Mouse (Mus musculus) gastrocnemius, adult 8-10 months (tissue): ENCODE measurements around the gene Mthfd1l. TPM values are rescaled to one million over a fixed set of nuclear protein-coding genes. Genes with fewer than 3 reads are reported as not detected.
"Not testable (repeated sequence)": the region's sequence is repeated elsewhere in the genome, so short reads cannot be mapped to it uniquely, and the experiment has no call there.

Experiments used
- DNase-seq, 2 experiments: peaks; one replicate each; pipeline ENCODE4 v3.0.0; 2022; ENCODE audit warnings: low spot score in 2 of 2
- total RNA-seq, 4 experiments: library from RNA; stranded (reverse); gene quantifications; 2 replicates each; pipeline ENCODE4 v1.2.4; 2022

The Mthfd1l gene
- total RNA-seq, 4 experiments from 2014 or later = 0.56 to 1.1 (median 0.65) TPM

DNA sequence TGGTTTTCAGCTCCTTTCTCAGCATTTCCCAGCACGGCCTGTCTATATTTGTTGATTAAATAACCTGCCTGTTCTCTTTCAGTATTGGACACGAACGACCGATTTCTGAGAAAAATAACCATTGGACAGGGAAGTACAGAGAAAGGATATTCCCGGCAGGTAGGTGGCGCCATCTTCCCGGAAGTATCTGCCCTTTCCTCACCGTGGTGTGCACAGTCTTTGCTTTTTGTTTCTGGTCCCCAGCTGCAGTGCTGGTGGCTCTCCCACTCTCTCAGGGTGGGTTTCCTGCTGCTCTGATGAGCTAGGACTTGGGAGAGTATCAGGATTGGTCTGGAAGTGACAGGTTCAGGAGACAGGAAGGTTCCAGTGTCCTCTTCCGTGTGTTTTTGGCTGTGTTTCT, 68.8 kb downstream of the Mthfd1l start:
- no peak for DNase-seq

DNA sequence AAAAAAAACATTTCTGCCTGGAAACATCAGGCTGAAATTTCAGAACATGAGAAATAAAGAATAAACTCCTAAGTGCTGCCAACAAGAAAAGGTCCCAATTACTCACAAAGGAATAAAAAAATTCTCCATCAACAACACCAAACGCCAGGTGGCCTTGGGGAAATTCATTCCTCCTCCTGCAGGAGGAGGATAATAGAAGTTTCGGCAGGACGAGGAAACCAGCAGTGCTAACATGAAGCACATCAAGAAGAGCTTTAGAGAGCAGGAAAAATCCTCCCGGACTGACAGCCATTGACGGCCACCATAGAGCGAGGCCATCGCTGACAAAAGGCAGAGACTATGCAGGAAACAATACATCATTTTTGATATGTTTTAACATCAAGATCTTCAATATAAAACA, 71.5 kb downstream of the Mthfd1l start:
- no peak for DNase-seq

DNA sequence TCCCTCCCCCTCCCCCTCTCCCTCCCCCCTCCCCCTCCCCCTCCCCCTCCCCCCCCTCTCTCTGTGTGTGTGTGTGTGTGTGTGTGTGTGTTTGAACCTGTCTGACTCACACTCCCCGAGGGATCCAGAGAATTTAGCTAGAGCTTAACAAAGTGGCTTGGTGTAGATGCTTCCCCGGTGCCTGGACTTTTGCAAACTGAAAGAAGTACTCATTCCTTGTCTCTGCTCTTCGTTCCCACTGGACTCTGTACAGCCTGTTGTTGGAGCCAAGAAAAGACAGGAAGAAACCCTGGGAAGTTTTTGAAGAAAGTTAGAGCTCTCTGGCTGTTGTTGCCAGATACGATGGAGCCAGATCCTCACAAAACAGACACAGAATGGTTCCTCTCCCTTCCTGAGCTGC, 73.6 kb downstream of the Mthfd1l start:
- DNase-seq = peak in 1 of 2 experiments; percentile 27

DNA sequence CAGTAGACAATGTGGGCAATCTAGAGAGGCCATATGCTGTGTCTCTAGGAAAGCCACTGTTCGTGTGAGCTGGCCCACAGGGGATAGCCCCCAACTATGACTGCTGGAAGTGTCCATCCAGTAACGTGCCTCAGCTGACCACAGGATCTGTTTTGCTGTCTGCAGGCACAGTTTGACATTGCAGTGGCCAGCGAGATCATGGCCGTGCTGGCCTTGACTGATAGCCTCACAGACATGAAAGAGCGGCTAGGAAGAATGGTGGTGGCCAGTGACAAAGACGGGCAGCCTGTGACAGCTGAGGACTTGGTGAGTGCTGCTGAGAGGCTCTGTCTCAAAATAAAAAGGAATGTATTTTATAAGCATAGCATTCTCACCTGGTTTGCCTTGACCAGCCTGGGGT, 74.7 kb downstream of the Mthfd1l start:
- DNase-seq = no peak

DNA sequence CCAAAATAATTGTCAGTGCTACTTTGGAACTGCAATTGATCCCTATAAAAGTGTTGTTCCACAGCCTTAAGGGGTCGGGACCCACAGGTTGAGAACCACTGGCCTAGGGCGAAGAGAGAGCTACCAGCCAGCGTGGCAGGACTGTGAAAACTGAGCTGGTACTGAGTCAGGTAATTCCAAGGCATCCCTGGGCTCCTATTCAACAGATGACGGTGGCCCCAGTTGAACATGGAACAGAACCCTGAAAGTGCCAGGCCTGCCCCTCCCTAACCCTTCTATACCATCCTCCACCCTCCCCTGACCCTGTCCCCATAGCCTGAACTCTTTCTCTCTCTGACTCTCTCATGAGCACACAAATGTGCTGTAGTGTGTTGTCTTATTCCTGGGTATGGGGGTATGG, 77.3 kb downstream of the Mthfd1l start:
- DNase-seq = no peak

DNA sequence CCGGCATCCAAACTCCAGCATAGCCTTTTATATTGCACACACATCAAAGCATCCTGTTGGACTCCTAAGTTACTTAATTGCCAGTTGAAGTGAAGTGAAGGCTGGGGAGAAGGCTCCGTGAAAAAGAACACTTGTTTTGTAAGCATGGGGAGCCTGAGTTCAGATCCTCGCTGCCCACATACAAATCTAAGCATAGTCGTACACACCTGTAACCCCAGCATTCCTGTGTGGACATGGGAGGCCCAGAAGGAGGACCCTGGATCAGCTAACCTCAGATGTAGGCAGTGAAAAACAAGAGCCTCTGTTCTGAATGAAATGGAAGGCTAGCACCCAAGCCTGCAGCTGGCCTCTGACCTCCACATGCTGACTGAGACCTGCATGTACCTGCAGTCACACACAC, 79.8 kb downstream of the Mthfd1l start:
- no peak for DNase-seq

DNA sequence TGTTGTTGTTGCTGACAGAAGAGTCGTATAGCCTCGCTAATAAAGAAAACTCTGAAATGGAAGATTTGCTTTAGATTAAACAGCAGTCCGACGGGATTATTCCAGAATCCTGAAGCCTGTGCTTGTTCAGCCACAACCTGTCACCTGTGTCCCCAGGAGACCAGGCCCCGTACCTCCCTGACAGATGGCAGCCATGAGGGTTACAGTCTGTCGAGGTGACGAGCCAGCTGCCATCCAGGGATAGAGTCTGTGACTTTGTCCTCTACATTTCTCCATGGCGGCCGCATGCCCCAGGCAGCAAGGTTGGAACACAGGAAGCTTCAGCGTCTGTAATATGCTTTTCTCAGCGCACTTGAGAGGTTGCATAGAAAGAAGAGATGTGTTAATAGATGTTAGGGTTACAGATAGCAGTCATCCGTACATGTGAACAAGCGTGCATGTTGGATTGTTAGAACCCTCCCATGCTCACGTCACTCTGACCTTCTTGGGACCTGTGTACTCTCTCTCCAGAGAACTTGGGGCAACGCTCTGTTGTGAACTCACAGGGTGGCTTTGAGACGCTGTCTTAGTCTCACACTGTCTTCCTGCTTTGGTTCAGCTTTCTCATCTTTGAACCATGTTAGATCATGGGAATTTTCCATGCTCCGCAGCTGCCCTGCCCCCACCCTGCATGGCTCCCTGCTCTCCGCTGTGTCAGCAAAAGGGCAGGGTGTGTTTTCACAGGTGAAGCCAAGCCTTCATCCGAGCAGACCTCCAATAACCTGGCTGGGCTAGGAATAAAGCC, 80.6 kb downstream of the Mthfd1l start:
- DNase-seq = no peak

DNA sequence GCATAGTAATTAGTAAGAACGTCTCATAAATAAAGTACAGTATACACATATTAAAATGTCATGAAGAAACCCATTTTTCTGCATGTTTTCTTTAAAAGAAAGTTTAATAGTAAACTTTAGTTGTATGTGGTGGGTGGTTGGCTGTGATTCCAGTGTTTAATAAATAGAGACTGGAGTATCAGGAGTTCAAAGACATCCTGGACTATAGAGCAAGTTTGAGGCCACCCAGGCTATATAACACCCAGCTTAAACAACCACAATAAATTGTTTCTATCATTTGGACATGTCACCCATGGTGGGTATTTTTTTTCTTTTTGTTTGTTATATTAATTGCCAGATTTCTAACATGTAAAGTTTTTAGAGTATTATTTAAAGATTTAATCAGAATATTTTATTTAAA, 81.7 kb downstream of the Mthfd1l start:
- no peak for DNase-seq

DNA sequence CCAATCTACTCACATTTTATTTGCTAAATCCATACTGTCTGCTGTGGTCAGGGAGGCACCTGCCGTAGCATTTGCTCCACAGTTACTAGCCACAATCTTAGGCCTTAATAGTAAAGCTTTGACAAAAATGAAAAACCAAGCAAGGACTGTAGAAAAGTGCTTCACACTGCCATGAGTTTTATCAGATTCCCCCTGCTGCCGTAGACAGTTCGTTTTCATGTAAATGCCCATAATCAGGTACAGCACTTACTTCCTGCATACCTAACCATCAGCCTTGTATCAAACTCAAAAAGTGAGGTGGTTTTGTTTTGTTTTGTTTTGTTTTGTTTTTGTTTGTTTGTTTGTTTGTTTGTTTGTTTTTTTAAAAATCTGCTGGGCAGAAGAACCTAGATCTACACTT, 84.5 kb downstream of the Mthfd1l start:
- DNase-seq = no peak

DNA sequence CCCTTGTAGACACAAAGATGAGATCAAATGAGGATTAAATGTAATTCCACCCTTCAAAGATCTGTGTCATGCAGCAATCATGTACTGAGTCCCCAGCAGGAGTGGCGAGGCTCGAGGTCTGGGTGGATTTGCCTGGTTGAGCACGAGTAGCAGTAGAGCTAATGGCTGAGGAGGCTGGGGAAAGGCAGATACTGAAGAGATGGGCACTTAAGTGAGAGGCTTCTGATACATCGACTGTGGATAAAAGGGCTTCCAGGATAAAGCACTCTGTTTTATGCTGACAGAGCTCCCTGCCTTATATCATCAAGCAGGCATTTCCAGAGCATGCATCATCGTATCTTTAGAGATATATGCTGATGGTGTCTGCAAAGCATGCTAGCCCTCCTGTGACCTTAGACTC, 84.9 kb downstream of the Mthfd1l start:
- DNase-seq = no peak

DNA sequence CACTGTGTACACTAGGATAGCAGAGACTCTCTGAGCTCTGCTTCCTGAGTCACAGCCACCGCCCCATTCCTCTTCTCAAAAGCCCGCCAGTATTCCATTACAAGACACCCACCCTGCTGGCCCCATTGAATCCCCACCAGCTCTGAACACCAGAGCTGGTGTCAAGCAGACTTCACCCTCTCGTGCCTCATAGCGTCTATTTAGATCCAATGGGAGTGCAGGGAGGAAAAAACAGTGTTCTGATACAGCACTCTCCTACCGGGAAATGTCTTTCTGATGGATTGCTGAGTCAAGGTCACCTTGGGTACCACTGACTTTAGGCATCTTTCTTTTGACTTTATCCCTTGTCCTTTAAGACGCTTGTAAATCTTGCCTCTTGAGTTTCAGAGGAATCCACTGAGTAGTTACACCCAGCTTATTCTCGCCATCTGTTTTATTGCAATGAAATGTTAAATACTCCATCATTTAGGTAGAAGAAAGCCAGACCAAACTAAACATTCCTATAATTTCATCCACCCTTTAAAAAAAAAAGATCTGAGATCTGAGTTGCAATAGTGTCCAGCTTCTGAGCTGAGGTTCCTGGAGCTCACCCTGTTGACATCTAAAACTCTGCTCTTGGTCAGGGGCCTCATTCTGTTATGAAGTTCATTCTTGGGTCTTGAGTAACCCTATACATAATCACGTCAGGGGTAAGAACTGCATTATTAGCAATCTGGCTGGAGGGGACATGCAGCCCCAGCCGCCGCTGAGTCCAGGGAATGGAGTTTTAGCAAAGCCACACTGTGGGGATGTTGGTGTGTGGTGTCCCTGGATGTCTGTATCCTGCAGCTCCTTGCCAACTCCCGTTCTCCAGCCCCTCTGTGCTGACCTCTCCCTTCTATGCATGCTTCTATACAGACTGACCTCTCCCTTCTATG, 88.4 kb downstream of the Mthfd1l start:
- DNase-seq = no peak

DNA sequence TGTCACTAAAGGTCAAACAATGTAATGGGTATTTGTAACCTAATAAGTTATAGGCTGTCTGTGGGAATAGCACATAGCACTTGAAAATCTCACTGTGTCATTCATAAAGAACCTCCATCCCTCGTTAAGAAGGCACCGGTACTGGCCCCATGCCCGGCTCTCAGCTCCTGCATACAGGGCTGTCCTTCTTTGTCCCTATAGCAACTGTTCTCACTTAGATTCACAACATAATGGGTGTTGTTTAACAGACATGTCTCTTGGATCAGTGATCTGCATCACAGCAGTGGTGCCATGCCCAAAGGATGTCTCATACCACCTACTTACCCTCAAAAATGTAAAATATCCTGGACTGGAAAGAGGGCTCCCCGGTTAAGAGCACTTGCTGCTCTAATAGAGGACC, 90.6 kb downstream of the Mthfd1l start:
- DNase-seq = no peak

DNA sequence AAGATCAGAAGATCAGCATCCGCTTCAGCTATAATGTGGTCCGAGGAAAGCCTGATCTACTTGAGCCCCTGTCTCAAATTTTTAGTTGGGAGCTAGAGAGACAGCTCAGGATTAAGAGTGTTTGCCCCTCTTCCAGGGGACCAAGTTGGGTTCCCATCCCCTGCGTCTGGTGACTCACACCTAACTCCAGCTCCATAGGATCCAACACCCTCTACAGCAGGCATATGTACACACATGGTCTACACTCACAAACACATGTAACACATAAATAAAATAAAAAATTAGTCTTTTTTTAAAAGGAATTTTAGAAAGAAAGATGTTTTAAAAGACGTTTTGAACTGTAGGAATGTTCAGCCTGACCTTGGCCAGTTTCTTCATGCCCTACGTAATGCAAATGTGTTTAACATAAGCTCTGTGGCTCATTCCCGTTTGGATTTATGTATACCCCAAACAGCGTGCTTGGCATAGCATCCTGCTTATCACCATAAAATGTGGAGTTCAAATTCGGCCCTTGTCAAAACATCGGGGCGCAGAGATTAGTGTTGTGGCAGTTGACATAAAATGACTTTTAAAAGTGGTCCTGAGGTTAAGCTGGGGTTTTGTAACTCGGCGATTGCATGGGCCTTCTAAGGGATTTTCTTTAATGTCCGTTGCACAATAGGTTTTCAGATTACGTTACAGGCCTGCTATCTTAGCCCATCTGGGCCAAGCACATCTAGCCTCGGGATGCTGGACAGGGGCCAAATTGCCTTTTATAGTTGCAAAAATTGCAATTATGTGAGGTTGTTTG, 92.6 kb downstream of the Mthfd1l start:
- no peak for DNase-seq

DNA sequence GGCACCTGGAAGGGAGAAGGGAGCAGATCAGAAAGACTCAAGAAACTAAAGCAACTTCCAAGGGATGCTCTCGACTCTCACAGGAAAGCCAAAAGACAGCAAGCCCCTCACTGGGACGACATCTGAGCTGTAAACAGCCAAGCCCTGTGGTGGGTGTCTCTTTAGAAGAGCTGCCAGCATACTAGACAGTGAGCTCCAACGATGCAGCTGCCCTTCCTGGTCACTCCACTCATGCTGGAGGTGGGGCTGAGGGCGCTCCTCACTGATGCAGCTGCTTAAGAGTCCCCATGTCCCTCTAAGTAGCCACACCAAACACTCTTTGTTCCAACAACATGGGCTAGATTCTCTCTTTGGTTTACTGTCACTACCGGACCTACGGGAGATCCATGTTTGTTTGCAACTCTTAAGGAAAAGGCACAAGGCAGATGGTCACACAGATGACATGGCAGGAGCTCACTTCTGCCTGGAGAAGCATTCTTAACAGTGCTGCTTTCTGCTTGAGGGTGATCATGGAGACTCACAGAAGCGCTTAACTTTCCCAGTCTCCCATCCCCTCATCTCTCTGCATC, 96.4 kb downstream of the Mthfd1l start:
- no peak for DNase-seq

DNA sequence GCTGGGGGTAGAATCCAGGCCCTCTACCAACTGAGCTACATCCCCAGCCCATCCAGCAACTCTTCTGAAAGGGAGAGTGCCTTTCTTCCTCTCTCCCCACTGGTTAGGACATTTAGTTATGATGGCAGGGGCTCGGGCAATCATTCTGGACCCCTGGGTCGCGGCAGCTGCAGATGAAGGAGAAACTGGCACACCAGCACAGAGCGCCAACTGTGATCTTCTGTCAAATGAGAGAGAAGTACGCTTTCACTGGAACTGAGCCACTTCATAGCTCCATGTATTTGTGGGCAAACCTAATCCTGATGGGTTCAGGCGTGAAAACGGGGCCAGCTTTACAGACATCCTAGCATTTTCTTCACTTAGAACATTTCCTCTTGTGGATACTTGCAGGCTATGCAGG, 97.1 kb downstream of the Mthfd1l start:
- DNase-seq = no peak

DNA sequence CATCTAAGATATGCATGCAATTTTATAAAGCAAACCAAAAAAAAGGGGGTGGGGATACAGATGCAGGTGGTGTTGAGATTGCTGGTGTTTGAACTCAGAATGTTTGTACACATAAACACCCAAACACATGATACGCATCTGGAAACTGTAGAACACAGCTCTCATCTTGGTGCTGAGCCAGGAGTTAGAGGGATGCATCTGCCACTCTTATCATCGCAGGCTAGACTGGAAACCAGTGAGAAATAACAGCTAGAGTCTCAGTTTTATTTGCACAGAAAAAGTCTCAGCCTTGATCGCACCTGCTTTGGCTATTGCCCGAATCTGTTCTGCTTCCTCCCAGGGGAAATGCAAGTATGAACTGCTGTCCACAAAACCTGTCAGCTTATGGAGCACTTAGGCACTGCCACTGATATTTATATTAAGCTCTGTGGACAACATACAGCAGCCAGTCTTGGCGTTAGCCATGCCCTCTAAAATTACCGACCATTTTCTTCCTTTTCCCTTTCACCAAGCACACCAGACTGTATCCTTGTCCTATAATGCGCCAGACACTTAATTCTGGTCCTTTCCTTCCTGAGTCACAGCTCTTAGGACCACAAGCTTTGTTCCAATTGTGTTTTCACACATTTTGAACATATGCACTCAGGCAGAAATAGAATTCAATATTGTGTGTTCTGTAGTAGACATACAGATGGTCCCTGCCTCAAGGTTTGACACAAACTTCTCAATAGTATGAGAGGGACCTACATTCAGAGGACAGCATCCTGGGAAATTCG, 98.3 kb downstream of the Mthfd1l start:
- no peak for DNase-seq

DNA sequence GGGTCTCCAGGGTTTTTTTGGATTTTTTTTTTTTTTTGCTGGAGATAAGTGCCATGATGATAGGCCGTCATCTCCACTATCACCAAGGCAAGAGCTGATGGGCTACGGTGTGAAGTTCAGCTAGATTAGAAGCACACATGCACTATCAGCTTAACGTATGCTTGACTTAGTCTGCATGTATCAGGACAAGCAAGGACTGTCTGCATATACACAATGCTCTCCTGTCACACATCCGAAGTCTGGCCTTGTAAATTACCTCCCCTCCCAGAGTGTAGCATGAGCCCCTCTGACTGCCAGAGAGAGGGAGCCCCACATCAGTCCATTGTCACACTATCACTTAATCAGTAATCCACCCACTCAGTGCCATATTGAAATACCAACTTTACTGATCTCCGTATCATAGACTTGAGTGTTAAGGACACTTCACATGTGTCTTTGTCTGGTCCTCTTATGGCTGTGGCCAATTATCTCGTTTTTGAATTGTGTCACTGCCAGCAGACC, 99.0 kb downstream of the Mthfd1l start:
- DNase-seq = no peak

DNA sequence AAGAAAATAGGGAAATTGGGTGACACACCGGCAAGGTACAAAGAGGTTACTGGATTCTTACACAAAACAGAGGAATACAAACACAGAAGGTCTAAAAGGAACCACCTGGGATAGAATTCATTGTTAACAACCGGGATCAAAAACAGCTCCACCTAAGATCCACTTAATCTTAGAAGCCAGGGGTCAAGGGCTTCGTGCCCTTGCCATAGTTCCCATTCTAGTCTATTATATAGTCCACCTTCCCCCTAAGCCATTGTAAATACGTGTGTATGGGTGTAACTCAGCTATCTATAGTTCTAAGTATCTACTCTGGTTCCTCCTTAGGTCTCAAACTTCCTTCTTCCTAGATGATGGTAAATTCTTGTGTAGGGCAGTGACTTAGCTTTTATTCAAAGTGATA, 99.6 kb downstream of the Mthfd1l start:
- DNase-seq = not testable (repeated sequence)

DNA sequence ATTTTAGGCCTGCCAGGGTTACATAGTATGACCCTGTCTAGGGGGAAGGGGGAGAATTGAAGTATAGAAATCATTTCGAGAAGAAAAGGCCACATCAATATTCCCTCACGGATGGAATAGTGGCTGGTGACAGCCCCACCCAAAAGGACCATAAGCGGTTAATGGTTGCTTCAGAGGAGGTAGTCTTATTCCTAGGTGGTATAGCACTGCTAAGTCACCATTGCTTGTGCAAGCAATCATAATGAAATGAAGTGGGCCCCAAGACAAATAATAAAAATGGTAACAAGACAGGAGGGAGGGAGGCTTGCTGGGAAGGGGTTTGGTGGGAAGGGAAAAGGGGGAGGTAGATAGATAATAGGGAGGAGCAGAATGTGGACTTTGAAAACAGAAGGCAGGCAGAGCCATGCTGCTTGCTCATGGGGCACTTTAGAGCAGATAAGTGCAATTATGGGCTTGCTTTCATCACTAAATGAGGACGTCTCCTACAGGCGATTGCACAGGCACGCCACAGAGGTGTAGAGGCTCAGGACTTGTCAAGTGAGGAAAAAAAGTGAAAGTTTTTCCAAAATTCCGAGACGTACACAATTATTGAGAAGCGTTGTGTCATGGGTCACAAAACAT, 105.4 kb downstream of the Mthfd1l start:
- no peak for DNase-seq
